Mouse (Mus musculus) ES-Bruce4 (cell line): ENCODE measurements around the gene Lin7a.

ENCODE experiments used
- CTCF ChIP-seq: IDR thresholded peaks from one replicate; pipeline ENCODE4 v1.8.1; 2011; ENCODE audit warnings: low read depth, low read length
- EP300 ChIP-seq: IDR thresholded peaks from 2 replicates; pipeline ENCODE4 v1.6.1; 2011; ENCODE audit warnings: low read depth, low read length; ENCODE audit not compliant: insufficient read depth
- POLR2A ChIP-seq: IDR thresholded peaks from one replicate; pipeline ENCODE4 v1.8.1; 2011; ENCODE audit warnings: low read length; ENCODE audit not compliant: insufficient read depth

GRCm38 (mm10) chr10:107377218-107377617, 105.7 kb downstream of the Lin7a start:
- TF ChIP-seq EP300 (no peak), CTCF (no peak), POLR2A (no peak)
